Mouse (Mus musculus) ovary, postnatal 36 days (tissue): ENCODE results near the gene Slc25a43.
A peak's percentile ranks its signal among the peaks of the same experiment; 100 is the strongest.
"Not testable (repeated sequence)": the region's sequence is repeated elsewhere in the genome, so short reads cannot be mapped to it uniquely, and the experiment has no call there.

Experiments used
- DNase-seq: peaks from one replicate; pipeline ENCODE4 v3.0.0; 2022; ENCODE audit warnings: low spot score, mixed read lengths

Gene Slc25a43

GRCm38 (mm10) chrX:36789360-36789759 is 45.9 kb downstream of the Slc25a43 start:
- DNase-seq = no peak

- DNase-seq = no peak
These were observed 51.1 kb downstream of the Slc25a43 start for GRCm38 (mm10) chrX:36794571-36794970.

GRCm38 (mm10) chrX:36795424-36796162 is 52.1 kb downstream of the Slc25a43 start, which contains the start of gene Slc25a5:
Gene Slc25a5, plus strand, starts transcription at chrX:36795651.
- peak; percentile 83 for DNase-seq

GRCm38 (mm10) chrX:36796163-36796581 is 52.7 kb downstream of the Slc25a43 start:
- peak; percentile 82 for DNase-seq

- DNase-seq = not testable (repeated sequence)
These were observed 53.3 kb downstream of the Slc25a43 start for GRCm38 (mm10) chrX:36796734-36797133.

GRCm38 (mm10) chrX:36799131-36799879 is 55.8 kb downstream of the Slc25a43 start:
- no peak for DNase-seq

GRCm38 (mm10) chrX:36803189-36803588 is 59.7 kb downstream of the Slc25a43 start:
- no peak for DNase-seq

- DNase-seq = no peak
These were observed 60.7 kb downstream of the Slc25a43 start for GRCm38 (mm10) chrX:36804196-36804595.

GRCm38 (mm10) chrX:36805466-36806235 is 62.2 kb downstream of the Slc25a43 start:
- no peak for DNase-seq

GRCm38 (mm10) chrX:36807360-36808317 is 64.2 kb downstream of the Slc25a43 start:
- DNase-seq = peak; percentile 86

- DNase-seq = no peak
These were observed 64.8 kb downstream of the Slc25a43 start for GRCm38 (mm10) chrX:36808318-36808683.

- DNase-seq = no peak
These were observed 67.9 kb downstream of the Slc25a43 start for GRCm38 (mm10) chrX:36811377-36811776.

- no peak for DNase-seq
These were observed 70.8 kb downstream of the Slc25a43 start for GRCm38 (mm10) chrX:36814161-36814836.

- DNase-seq = no peak
These were observed 71.6 kb downstream of the Slc25a43 start for GRCm38 (mm10) chrX:36815022-36815421.

- no peak for DNase-seq
These were observed 72.0 kb downstream of the Slc25a43 start for GRCm38 (mm10) chrX:36815439-36815838.

GRCm38 (mm10) chrX:36816368-36816899 is 73.0 kb downstream of the Slc25a43 start:
- no peak for DNase-seq

- no peak for DNase-seq
These were observed 73.5 kb downstream of the Slc25a43 start for GRCm38 (mm10) chrX:36816953-36817441.

GRCm38 (mm10) chrX:36819575-36819974 is 76.1 kb downstream of the Slc25a43 start:
- DNase-seq = no peak

GRCm38 (mm10) chrX:36820201-36820600 is 76.7 kb downstream of the Slc25a43 start:
- peak; percentile 23 for DNase-seq
